Mouse (Mus musculus) layer of hippocampus, postnatal 10 days (tissue): ENCODE measurements around the gene Akain1. TPM values are rescaled to one million over a fixed set of nuclear protein-coding genes. Genes with fewer than 3 reads are reported as not detected.

Experiments used
- DNase-seq, 2 experiments: peaks; one replicate each; pipeline ENCODE4 v3.0.0; 2021; ENCODE audit warnings: low spot score in 2 of 2
- total RNA-seq, 2 experiments: library from RNA; stranded (reverse); gene quantifications; 2 replicates each; pipeline ENCODE4 v1.2.3; 2021

Gene Akain1
- total RNA-seq, 2 experiments from 2014 or later: 4.1 to 4.4 TPM

GRCm38 (mm10) chr17:69479261-69479660 lies 40.1 kb downstream of the Akain1 start:
- no peak for DNase-seq

DNA sequence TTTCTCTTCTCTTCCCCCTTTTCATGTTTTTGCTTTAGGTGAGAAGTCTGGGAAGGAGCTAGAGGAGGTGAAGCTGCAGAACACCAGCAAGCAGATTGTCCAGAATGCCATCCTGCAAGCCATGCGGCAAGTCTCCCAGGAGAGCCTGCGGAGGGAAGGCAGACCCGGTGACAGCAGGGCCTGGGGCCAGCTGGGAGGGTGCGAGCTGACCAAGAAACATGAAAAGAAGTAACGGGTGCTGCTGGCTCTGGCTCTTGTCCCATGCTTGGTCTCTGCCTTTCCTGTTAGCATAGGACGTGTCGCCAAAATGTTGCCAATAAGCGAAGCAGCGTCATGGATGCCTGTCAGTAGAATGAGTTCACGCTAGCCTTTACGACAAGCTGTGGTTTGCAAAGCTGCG lies 48.0 kb downstream of the Akain1 start:
- no peak for DNase-seq

- DNase-seq: no peak
Observed at GRCm38 (mm10) chr17:69487884-69488283, 48.8 kb downstream of the Akain1 start.

DNA sequence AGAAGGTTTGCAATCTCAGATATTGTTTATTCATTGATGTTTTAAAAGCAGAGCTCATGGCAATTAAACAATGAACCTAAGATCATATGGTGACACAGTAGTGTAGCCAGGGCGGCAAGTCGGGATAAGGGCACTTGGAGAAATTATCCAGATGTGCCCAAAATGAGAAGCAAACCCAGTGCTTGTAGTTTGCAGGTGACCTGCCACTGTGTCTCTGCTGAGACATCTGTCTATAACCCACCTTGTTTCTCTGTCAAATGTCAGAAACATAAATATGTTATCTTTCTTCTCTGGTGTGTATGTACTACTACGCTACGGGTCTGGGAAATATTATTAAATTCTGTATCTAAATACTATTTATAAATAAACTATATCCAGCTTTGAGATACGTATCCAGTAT lies 49.7 kb downstream of the Akain1 start:
- no peak for DNase-seq

DNA sequence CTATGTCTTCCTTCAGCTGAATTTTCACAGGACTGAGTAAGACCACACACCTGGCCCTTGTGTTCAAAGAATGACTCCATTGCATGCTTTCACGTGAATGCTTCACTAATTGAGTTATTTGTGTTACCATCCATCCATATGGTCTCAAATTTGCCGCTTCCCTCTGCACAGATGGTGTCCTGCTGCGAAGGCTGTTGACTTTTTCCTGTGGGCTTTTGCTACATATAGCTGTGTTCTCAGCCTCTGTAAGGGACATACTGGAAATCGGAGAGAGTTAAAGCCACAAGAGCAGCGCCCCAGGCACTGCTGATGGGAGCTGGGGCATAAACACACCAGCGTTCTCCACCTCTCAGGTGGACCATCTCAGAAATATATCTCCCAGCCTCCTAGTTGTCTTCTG lies 53.2 kb downstream of the Akain1 start:
- DNase-seq: no peak

DNA sequence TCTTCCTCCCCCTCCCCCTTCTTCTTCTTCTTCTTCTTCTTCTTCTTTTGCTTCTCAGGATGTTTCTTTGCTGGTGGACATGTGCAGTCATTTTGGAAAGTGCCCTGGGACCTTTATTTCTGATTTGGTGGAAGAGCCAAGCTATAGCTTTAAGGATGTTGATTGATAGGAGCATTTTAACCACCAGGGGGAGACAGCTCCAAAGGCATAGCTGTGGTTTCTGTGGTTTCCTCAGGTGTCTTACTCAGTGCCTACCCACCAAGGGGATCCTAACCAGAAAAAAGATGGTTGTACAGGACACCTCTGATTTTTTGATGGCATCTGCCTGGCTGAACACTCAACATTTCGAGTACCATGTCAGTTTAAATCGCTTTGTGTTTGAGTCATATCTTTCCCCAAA lies 56.4 kb downstream of the Akain1 start:
- DNase-seq: no peak

- no peak for DNase-seq
Observed at GRCm38 (mm10) chr17:69496125-69496524, 57.0 kb downstream of the Akain1 start.

DNA sequence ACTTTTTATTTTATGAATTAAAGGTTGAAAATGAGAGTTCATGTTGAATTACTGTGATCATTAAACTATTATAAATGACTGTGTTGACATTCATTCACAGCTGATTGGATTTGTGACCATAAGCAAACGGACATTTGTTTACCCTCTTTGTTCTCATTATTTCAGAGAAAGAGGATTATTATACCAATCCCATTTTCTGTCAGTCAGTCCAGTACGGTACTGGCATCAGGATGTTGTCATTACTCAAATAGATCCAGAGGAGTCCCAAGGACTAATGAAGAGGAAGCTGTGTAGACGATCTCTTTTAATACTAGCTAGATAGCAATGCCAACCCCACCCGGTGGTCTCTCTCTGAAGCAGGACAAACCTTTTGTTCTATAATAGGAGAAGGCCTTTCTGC lies 58.2 kb downstream of the Akain1 start:
- no peak for DNase-seq

DNA sequence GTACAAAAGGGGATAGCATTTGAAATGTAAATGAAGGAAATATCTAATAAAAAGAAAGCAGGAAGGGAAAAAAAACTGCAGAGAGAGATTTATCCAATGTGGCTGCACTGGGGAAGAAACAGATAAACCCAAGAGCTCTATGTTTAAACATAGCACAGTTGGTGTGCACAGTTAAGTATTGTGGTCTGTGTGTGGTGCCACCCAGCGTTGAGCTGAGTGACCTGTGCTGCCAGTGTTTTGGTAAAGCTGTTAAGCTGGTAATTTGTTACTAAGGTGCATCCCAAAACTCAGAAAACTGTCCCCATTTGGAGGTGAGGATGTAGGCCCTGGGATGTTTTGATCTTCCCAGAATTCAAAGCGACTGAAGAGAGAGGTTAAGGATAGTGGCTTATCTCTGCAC lies 59.8 kb downstream of the Akain1 start:
- DNase-seq: no peak

GRCm38 (mm10) chr17:69499441-69499840 lies 60.3 kb downstream of the Akain1 start:
- DNase-seq: no peak

- DNase-seq: peak; percentile 16 to 34
Observed at GRCm38 (mm10) chr17:69506070-69506469, 66.9 kb downstream of the Akain1 start.

DNA sequence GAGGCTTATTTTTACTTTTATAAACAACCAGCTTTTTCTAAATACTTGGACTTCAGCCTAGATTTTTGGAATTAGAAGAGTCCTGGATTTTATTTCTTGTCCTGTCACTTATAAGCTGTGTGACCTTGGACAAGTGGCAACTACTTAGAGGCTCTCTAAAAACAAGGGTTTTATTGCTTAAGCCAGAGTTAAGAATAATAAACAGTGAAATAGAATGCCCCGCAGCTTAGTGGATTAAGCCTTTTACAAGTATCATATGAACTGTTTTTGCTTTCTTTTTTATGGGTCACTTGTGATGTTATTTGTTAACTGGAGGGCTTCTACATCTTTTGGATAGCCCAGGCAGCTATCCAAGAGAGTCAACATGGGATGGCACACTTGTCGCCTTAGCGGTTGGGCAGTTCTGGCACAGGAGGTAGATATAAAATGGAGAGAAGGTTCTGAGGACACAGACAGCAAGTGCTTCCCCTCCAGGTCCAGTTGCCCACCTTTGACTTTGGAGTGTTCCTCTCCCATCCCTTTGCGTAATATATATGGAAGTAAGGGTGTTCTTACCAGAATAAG lies 77.3 kb downstream of the Akain1 start:
- DNase-seq: no peak

DNA sequence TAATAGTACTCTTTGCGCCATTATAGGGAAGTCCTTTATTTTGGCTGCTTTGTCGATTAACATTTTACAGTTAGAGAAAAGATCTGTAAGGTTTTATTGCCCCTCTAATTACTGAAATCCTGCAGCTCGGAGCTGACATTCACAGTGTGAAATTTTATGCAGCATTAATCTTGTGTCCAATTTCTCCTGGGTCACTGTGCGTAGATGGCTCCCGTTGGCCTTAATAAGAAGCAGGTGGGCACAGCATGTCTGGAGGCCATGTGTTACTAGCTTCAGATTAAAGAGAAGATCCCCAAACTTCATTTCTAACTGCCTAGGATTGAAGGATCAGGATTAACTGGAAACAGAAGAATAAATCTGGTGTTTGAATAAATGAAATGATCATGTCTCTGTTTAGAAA lies 92.3 kb downstream of the Akain1 start:
- DNase-seq: no peak

Other genes with a start within 250 kb of the Akain1 start
- 10 to 100 TPM; 22.6 to 23.8 TPM for gene Zbtb14, start 56.3 kb upstream of the Akain1 start, total RNA-seq